Mouse (Mus musculus): ENCODE results near the gene Hunk.

- no peak for TF ChIP-seq POLR2A (IDR thresholded peaks at IDR 0.05; ENCODE audit: borderline replicate concordance, extremely low read depth, insufficient read depth, insufficient read length, poor library complexity, severe bottlenecking)
- TF ChIP-seq CTCF (IDR thresholded peaks at IDR 0.05; ENCODE audit: borderline replicate concordance, extremely low read depth, insufficient read depth, insufficient read length): no peak
Observed at GRCm38 (mm10) chr16:90546591-90546990, 160.8 kb downstream of the Hunk start.

Measured in brain, embryonic 14.5 days (tissue).